Mouse (Mus musculus) myocyte (in vitro differentiated cells): ENCODE data around the gene Slc25a45.

Experiments
- CEBPB ChIP-seq: IDR thresholded peaks from 2 replicates; pipeline ENCODE4 v1.6.1; 2011; ENCODE audit warnings: mild to moderate bottlenecking, moderate library complexity; ENCODE audit not compliant: poor library complexity, insufficient read depth, severe bottlenecking
- E2F4 ChIP-seq: IDR thresholded peaks from one replicate; pipeline ENCODE4 v1.6.1; 2011; ENCODE audit warnings: mild to moderate bottlenecking, control low read depth, moderate library complexity; ENCODE audit not compliant: insufficient read depth
- MAX ChIP-seq: IDR thresholded peaks from one replicate; pipeline ENCODE4 v1.6.1; 2011; ENCODE audit warnings: low read depth, mild to moderate bottlenecking, control low read depth
- MYOD1 ChIP-seq, 3 experiments: IDR thresholded peaks; one replicate each; pipeline ENCODE4 v1.6.1; 2011; ENCODE audit warnings: control low read depth in 2 of 3, low read depth in 2 of 3, mild to moderate bottlenecking in 2 of 3, moderate library complexity in 1 of 3; ENCODE audit not compliant: insufficient read length in 2 of 3, control insufficient read depth in 1 of 3
- MYOG ChIP-seq, 3 experiments: IDR thresholded peaks; one replicate each; pipeline ENCODE4 v1.6.1; 2011; ENCODE audit warnings: control low read depth in 2 of 3, low read depth in 2 of 3, mild to moderate bottlenecking in 2 of 3; ENCODE audit not compliant: insufficient read length in 2 of 3, control insufficient read depth in 1 of 3, insufficient read depth in 1 of 3
- POLR2A ChIP-seq: IDR thresholded peaks from one replicate; pipeline ENCODE4 v1.6.1; 2011; ENCODE audit warnings: low read depth, mild to moderate bottlenecking, control low read depth, moderate library complexity; ENCODE audit not compliant: insufficient read length
- POLR2AphosphoS2 ChIP-seq: IDR thresholded peaks from one replicate; pipeline ENCODE4 v1.6.1; 2011; ENCODE audit warnings: low read depth, control low read depth; ENCODE audit not compliant: insufficient read length
- REST ChIP-seq: IDR thresholded peaks from one replicate; pipeline ENCODE4 v1.6.1; 2011; ENCODE audit warnings: mild to moderate bottlenecking, control low read depth, moderate library complexity; ENCODE audit not compliant: insufficient read depth, insufficient read length
- SRF ChIP-seq: IDR thresholded peaks from one replicate; pipeline ENCODE4 v1.6.1; 2011; ENCODE audit warnings: low read depth; ENCODE audit not compliant: control insufficient read depth, insufficient read length
- TCF12 ChIP-seq: IDR thresholded peaks from one replicate; pipeline ENCODE4 v1.6.1; 2011; ENCODE audit warnings: mild to moderate bottlenecking, control low read depth; ENCODE audit not compliant: poor library complexity, insufficient read depth, severe bottlenecking
- TCF3 ChIP-seq: IDR thresholded peaks from one replicate; pipeline ENCODE4 v1.6.1; 2011; ENCODE audit warnings: low read depth, control low read depth; ENCODE audit not compliant: insufficient read length
- USF1 ChIP-seq: IDR thresholded peaks from one replicate; pipeline ENCODE4 v1.6.1; 2011; ENCODE audit warnings: low read depth, mild to moderate bottlenecking, control low read depth, moderate library complexity

DNA sequence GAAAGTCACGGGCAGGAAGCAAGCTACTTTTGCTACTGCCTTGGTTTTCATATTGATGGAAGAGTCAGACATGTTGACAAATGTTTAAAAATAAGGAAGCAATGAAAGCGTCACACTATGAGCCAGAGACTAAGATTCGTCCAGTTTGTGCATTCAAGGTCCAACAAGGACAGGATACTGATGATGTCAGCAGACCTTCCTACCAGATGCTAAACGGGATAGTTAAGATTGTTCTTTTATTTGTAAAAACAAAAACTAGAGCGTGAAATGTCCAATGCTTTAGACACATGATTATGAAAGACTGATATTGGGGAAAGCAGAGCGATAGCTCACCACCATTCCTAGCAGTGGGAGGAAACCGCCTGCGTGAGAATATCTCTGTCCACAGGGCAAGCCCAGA lies 40.0 kb upstream of the Slc25a45 start:
- TF ChIP-seq POLR2A (no peak), MYOD1 (IDR thresholded peaks at IDR 0.05; ENCODE audit: control insufficient read depth in 1 of 3, insufficient read length in 2 of 3, low read depth in 2 of 3) (no peak), TCF12 (no peak), REST (no peak), E2F4 (no peak), POLR2AphosphoS2 (peak; percentile 53), MAX (no peak), CEBPB (no peak), USF1 (no peak), SRF (no peak), TCF3 (no peak), MYOG (IDR thresholded peaks at IDR 0.05; ENCODE audit: control insufficient read depth in 1 of 3, insufficient read depth in 1 of 3, insufficient read length in 2 of 3, low read depth in 2 of 3) (no peak)
